Mouse (Mus musculus): ENCODE measurements around the gene Zwilch. TPM values are rescaled to one million over a fixed set of nuclear protein-coding genes. Genes with fewer than 3 reads are reported as not detected.
"Not testable (repeated sequence)": the region's sequence is repeated elsewhere in the genome, so short reads cannot be mapped to it uniquely, and the experiment has no call there.

Gene Zwilch
- polyA plus RNA-seq, 1 experiment from 2014 or later: 10.8 TPM

DNA sequence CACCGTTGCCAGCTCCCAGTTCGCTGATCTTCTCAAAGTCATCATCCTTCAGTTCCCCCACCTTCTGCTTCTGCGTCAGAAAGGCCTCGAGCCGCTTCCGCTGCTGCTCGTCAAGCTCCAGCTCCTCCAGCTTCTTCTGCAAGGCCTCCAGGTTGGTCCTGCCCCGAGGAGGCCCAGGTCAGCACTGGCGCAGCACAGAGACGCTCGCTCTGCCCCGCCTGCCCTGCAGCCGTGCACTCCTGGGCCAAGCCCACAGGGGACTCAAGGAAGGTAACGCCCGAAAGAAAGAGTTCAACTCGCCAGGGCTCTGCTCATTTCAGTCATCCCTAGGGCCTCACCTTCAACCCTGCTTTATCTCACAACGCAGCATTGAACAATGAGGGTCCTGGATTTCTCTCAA is 41.5 kb upstream of the Zwilch start:
- Histone ChIP-seq H3K9ac (replicated peaks; ENCODE audit: low read depth, low read length) (no peak overlapping the region), H3K4me3 (replicated peaks; ENCODE audit: low read length) (no peak overlapping the region), H3K4me2 (ENCODE audit: low read length) (no peak overlapping the region), H3K27ac (ENCODE audit: low read length) (no peak overlapping the region), H3K27me3 (replicated peaks; ENCODE audit: control insufficient read depth, insufficient read depth, low read length) (no peaks in the 10 kb centered on the region), H3K36me3 (ENCODE audit: control insufficient read depth, insufficient read depth) (no peaks in the 10 kb centered on the region), H3K4me1 (replicated peaks; ENCODE audit: control insufficient read depth, insufficient read depth, low read length) (no peaks in the 10 kb centered on the region), H3K9me3 (ENCODE audit: control insufficient read depth, low read length) (no peaks in the 10 kb centered on the region)
- WGBS: 92% methylated on average over 17 of the region's 17 CpGs
- no peak for ATAC-seq

DNA sequence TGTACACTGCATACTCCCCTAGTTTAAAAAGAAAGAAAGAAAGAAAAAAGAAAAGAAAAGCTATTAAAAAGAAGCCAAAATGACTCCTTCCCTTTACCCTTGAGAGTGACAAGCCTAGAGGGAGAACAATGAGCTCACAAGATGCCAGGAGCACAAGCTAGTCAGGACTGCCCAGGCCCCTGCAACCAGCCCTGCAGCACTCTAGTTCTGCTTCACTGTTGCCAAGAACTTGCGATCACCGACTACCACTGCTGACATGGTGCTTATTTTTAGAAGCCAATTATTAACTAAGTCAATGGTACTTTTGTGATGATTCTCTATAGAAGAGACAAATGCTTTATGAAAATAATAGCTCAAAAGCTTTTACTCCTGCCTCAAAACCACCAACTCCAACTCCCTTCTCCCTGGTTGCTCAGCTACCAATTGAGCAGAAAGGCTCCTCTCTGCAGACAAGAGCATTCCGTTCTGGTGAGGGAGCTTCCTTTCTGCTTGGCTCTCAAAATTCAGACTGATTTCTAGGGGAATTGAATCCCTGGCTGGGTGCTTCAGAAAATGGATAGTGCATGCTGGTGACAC is 34.7 kb upstream of the Zwilch start:
- Histone ChIP-seq H3K4me2 (ENCODE audit: low read length) (no peak overlapping the region), H3K36me3 (ENCODE audit: control insufficient read depth, insufficient read depth) (0 out of 2 replicates have a peak, but pooled peaks cover 2% of the 10 kb centered on the region), H3K27me3 (replicated peaks; ENCODE audit: control insufficient read depth, insufficient read depth, low read length) (no peaks in the 10 kb centered on the region), H3K4me1 (replicated peaks; ENCODE audit: control insufficient read depth, insufficient read depth, low read length) (no peaks in the 10 kb centered on the region), H3K27ac (ENCODE audit: low read length) (no peak overlapping the region), H3K9me3 (ENCODE audit: control insufficient read depth, low read length) (no peaks in the 10 kb centered on the region), H3K4me3 (replicated peaks; ENCODE audit: low read length) (no peak overlapping the region), H3K9ac (replicated peaks; ENCODE audit: low read depth, low read length) (no peak overlapping the region)
- ATAC-seq: no peak
- 70% methylated on average over 3 of the region's 3 CpGs for WGBS

DNA sequence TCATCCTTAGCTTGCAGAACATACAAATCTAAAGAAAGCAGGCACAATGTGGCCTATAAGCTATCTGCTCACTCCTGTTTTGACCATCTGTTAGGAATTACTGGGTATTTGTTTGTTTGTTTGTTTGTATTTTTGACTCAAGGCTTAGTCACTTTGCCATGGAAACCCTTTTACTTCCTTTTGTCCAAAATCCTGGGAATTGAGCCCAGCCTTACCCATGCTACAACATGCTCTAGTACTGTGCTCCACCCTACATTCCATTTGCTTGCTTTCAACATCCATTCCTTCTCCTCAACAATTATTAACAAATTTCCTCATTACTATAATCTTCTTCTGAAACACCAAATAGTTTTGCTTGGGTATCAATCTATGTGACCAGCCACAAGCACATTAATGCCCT is 30.0 kb upstream of the Zwilch start:
- no peak overlapping the region for H3K4me2 ChIP-seq (ENCODE audit: low read length)
- 0 out of 2 replicates have a peak, but pooled peaks cover 2% of the 10 kb centered on the region for H3K36me3 ChIP-seq (ENCODE audit: control insufficient read depth, insufficient read depth)
- no peaks in the 10 kb centered on the region for H3K9me3 ChIP-seq (ENCODE audit: control insufficient read depth, low read length)
- H3K4me3 ChIP-seq (replicated peaks; ENCODE audit: low read length): no peak overlapping the region
- no peak overlapping the region for H3K9ac ChIP-seq (replicated peaks; ENCODE audit: low read depth, low read length)
- H3K27me3 ChIP-seq (replicated peaks; ENCODE audit: control insufficient read depth, insufficient read depth, low read length): no peaks in the 10 kb centered on the region
- no peak overlapping the region for H3K27ac ChIP-seq (ENCODE audit: low read length)
- ATAC-seq: no peak
- H3K4me1 ChIP-seq (replicated peaks; ENCODE audit: control insufficient read depth, insufficient read depth, low read length): no peaks in the 10 kb centered on the region

DNA sequence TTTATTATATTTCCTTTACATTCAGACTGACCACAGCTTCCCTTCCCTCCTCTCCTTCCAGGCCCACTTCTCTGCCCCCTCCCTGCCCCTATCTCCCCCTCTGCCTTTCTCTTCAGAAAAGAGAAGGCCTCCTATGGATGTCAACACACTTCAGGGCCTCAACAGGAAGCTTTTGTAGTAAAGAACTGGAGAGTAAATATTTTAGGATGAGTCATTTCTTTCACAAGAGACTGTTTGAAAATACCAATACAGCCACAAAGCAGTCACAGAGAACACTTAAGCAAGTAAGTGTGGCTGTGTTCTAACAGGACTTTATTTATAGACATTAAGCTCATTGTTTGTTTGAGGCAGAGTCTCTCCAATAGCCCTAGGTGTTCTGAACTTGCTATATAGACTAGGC is 29.4 kb upstream of the Zwilch start:
- no peak overlapping the region for H3K27ac ChIP-seq (ENCODE audit: low read length)
- no peak overlapping the region for H3K4me3 ChIP-seq (replicated peaks; ENCODE audit: low read length)
- no peaks in the 10 kb centered on the region for H3K4me1 ChIP-seq (replicated peaks; ENCODE audit: control insufficient read depth, insufficient read depth, low read length)
- ATAC-seq: no peak
- no peak overlapping the region for H3K4me2 ChIP-seq (ENCODE audit: low read length)
- H3K36me3 ChIP-seq (ENCODE audit: control insufficient read depth, insufficient read depth): 0 out of 2 replicates have a peak, but pooled peaks cover 2% of the 10 kb centered on the region
- no peaks in the 10 kb centered on the region for H3K27me3 ChIP-seq (replicated peaks; ENCODE audit: control insufficient read depth, insufficient read depth, low read length)
- H3K9ac ChIP-seq (replicated peaks; ENCODE audit: low read depth, low read length): no peak overlapping the region
- no peaks in the 10 kb centered on the region for H3K9me3 ChIP-seq (ENCODE audit: control insufficient read depth, low read length)

DNA sequence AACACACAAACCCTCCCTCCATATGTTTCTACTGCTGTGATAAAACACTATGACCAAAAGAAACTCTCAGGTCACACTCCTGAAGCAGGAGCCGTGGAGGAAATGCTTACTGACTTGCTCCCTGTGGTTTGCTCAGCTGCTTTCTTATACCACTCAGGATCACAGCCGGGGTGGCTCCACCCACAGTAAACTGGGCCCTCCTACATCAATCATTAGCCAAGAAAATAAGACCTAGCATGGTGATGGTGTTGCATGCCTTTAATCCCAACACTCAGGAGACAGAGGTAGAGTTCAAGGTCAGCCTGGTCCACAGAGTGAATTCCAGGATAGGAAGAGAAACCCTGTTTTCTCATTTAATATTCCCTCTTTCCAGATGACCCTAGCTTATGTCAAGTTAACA is 27.0 kb upstream of the Zwilch start:
- H3K9ac ChIP-seq (replicated peaks; ENCODE audit: low read depth, low read length): no peak overlapping the region
- ATAC-seq: no peak
- H3K9me3 ChIP-seq (ENCODE audit: control insufficient read depth, low read length): no peaks in the 10 kb centered on the region
- no peaks in the 10 kb centered on the region for H3K4me1 ChIP-seq (replicated peaks; ENCODE audit: control insufficient read depth, insufficient read depth, low read length)
- no peaks in the 10 kb centered on the region for H3K27me3 ChIP-seq (replicated peaks; ENCODE audit: control insufficient read depth, insufficient read depth, low read length)
- 74% methylated on average over 2 of the region's 2 CpGs for WGBS
- no peak overlapping the region for H3K4me2 ChIP-seq (ENCODE audit: low read length)
- H3K27ac ChIP-seq (ENCODE audit: low read length): no peak overlapping the region
- no peak overlapping the region for H3K4me3 ChIP-seq (replicated peaks; ENCODE audit: low read length)
- H3K36me3 ChIP-seq (ENCODE audit: control insufficient read depth, insufficient read depth): 0 out of 2 replicates have a peak, but pooled peaks cover 2% of the 10 kb centered on the region

DNA sequence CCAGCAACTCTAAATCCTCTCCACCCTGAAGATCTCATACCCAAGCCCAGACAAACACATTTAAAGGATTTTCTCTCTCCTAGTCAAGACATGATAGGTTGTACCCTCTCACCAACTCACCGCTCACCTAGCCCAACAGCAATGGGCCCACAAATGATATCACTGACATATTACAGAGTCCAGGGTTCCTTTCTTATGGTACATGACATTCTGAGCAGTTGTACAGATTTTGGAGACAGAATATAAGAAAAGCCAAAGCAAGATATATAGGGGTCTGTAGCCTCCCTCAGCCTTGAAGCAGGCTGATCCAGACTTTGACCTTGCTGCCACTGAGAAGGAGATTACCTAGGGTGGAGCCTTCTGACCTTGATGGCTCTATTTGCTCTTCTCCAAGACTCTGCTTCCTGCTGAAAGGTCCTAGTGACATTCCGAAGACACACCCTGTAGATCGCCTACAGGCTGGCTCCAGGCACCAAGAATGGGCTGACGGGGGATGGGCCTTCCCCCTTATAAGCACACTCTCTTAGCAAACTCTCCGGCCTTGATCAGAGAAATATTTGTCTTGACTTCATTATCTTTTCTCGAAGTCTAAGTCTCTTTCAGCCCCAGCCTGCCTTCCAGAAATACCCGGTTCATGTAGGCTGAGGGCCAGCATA is 26.0 kb upstream of the Zwilch start:
- H3K4me2 ChIP-seq (ENCODE audit: low read length); ATAC-seq; H3K27ac ChIP-seq (ENCODE audit: low read length); H3K4me3 ChIP-seq (replicated peaks; ENCODE audit: low read length); H3K9ac ChIP-seq (replicated peaks; ENCODE audit: low read depth, low read length); H3K4me1 ChIP-seq (replicated peaks; ENCODE audit: control insufficient read depth, insufficient read depth, low read length); H3K36me3 ChIP-seq (ENCODE audit: control insufficient read depth, insufficient read depth); H3K9me3 ChIP-seq (ENCODE audit: control insufficient read depth, low read length); H3K27me3 ChIP-seq (replicated peaks; ENCODE audit: control insufficient read depth, insufficient read depth, low read length): not testable (repeated sequence)
- WGBS: 93% methylated on average over 7 of the region's 7 CpGs

DNA sequence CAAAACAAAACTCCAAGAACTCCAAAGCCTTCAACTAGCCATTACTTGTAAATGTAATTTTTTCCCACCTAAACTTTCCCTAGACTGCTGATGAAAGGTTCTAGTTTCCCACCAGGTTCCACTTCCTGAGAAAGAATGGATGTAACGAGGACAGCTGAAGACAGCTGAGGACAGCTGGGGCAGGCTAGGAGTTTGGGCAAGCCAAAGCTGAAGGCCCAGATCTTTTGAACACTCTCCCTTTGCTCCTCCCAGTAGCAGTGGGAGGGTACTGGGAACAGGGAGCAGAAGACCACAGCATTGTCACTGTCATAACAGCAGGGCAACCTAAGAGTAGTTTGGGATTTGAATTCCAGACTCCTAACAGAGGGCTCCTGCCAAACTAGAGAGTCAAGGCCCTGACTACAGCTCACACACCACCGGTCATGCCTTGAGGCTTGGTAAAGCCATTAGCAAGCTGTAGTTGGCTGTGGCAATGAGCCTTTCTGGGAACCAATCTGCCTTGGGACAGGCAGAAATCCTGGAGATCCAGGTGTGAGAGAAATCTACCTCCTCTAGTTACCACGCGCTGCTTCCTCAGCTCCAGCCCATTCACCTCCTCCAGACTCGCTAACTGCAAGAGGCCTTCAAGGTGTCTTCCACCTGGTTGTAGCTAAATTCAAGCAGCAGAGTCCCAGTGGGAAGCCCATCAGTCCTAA is 25.3 kb upstream of the Zwilch start:
- no peak overlapping the region for H3K4me2 ChIP-seq (ENCODE audit: low read length)
- H3K9me3 ChIP-seq (ENCODE audit: control insufficient read depth, low read length): no peaks in the 10 kb centered on the region
- ATAC-seq: no peak
- H3K36me3 ChIP-seq (ENCODE audit: control insufficient read depth, insufficient read depth): no peaks in the 10 kb centered on the region
- no peak overlapping the region for H3K4me3 ChIP-seq (replicated peaks; ENCODE audit: low read length)
- no peak overlapping the region for H3K27ac ChIP-seq (ENCODE audit: low read length)
- WGBS: 96% methylated on average over 5 of the region's 5 CpGs
- no peak overlapping the region for H3K9ac ChIP-seq (replicated peaks; ENCODE audit: low read depth, low read length)
- H3K4me1 ChIP-seq (replicated peaks; ENCODE audit: control insufficient read depth, insufficient read depth, low read length): no peaks in the 10 kb centered on the region
- H3K27me3 ChIP-seq (replicated peaks; ENCODE audit: control insufficient read depth, insufficient read depth, low read length): no peaks in the 10 kb centered on the region

DNA sequence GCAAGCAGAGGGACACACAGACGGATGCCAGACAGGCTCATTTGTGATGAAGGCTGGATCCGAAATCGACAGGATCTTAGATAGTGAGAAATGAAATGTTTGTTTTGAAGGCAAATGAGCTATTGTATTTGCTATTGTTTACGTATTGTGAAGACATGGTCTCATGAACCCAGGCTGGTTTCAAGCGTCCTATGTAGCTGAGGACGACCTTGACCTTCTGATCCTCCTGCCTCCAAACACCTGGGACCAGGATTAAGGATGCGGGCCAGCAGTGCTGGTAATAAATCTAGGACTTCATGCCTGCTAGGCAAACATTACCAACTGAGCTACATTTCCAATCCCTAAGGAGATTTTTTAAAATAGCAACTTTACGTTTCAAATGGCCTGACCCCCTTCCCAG is 24.6 kb upstream of the Zwilch start:
- Histone ChIP-seq H3K36me3 (ENCODE audit: control insufficient read depth, insufficient read depth) (no peaks in the 10 kb centered on the region), H3K4me2 (ENCODE audit: low read length) (no peak overlapping the region), H3K9me3 (ENCODE audit: control insufficient read depth, low read length) (no peaks in the 10 kb centered on the region), H3K4me3 (replicated peaks; ENCODE audit: low read length) (no peak overlapping the region), H3K27me3 (replicated peaks; ENCODE audit: control insufficient read depth, insufficient read depth, low read length) (no peaks in the 10 kb centered on the region), H3K27ac (ENCODE audit: low read length) (no peak overlapping the region), H3K9ac (replicated peaks; ENCODE audit: low read depth, low read length) (no peak overlapping the region), H3K4me1 (replicated peaks; ENCODE audit: control insufficient read depth, insufficient read depth, low read length) (no peaks in the 10 kb centered on the region)
- 96% methylated on average over 8 of the region's 8 CpGs for WGBS
- ATAC-seq: no peak

DNA sequence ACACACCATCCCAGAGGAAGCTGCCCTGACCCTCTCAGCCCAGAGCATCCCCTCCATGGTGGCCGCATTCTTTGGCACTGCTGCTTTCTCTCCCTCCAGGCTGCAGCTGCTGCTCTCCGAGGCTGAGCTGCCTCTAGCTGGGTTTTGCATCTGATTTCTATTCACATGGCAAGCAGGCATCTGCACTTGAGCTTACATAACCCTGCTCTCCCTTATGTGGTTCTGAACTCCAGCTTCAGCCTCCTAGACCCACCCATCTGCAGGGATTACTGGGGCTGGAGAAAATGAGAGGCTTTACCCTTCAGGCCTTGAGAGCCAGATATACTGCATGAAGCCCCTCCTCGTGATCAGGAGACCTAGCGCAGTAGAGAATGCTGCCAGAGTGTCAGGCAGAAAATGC is 22.6 kb upstream of the Zwilch start:
- H3K9ac ChIP-seq (replicated peaks; ENCODE audit: low read depth, low read length): no peak overlapping the region

More for the DNA sequence above, 22.6 kb upstream of the Zwilch start:
- no peak overlapping the region for H3K4me2 ChIP-seq (ENCODE audit: low read length)
- no peaks in the 10 kb centered on the region for H3K4me1 ChIP-seq (replicated peaks; ENCODE audit: control insufficient read depth, insufficient read depth, low read length)
- 73% methylated on average over 4 of the region's 4 CpGs for whole genome bisulfite sequencing
- no peaks in the 10 kb centered on the region for H3K9me3 ChIP-seq (ENCODE audit: control insufficient read depth, low read length)
- ATAC-seq: no peak
- H3K27me3 ChIP-seq (replicated peaks; ENCODE audit: control insufficient read depth, insufficient read depth, low read length): no peaks in the 10 kb centered on the region
- H3K4me3 ChIP-seq (replicated peaks; ENCODE audit: low read length): no peak overlapping the region
- no peaks in the 10 kb centered on the region for H3K36me3 ChIP-seq (ENCODE audit: control insufficient read depth, insufficient read depth)
- no peak overlapping the region for H3K27ac ChIP-seq (ENCODE audit: low read length)

Measured in forebrain, embryonic 16.5 days (tissue).